Mouse (Mus musculus) kidney, postnatal 36 days (tissue): ENCODE measurements around the gene Tiparp.

ENCODE experiments used
- DNase-seq, 2 experiments: peaks; one replicate each; pipeline ENCODE4 v3.0.0; 2021 to 2022; ENCODE audit warnings: mixed read lengths in 2 of 2

Gene Tiparp

DNA sequence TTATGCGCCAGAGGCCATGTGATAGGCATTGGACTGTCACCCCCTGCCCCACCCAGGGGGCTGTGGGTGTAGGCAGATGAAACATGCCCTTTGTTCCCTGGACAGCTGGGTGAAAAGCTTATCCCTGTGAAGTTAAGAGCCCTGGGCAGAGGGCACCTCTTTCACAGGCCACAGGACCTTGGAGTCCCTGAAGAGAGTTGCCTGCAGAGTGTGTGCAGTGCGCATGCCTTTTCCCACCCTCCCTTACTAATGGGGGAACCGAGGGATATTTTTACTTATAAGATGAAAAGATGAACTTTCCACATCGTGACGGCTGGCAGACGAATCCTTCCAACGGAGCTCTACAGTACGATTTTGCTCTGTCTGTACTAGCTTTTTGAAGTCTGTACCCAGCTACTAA is 57.1 kb downstream of the Tiparp start:
- DNase-seq, result peak; percentile 62 to 64

DNA sequence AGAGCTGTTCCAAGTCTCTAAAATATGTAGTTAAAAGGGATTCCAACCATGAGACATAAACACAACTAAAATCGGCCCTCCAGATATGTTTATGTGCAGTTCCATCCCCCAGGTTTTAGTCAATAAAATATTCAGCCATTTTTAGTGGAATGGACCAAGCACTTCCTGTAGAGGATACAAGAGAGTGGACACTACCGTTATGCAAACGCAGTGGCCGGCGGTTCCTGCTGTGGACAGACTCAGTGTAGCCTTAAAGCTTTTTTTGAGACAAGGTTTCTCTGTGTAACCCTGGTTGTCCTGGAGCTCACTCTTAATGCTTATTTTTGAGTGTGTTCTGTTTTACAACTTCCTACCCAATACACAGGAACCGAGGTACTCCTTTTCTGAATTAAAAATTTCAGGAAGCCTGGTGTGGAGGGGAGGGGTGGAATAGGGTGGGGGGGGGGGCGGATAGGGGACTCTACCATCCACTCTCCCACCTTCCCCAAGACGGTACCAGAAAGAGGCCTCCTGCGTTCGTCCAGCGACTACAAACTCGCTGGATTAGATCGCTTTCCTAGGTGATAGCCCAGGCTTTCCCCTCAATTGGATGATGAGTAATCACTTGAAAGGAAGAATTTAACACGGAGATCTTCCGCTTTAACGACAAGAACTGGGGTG is 57.7 kb downstream of the Tiparp start:
- DNase-seq, result peak in 1 of 2 experiments; percentile 14

DNA sequence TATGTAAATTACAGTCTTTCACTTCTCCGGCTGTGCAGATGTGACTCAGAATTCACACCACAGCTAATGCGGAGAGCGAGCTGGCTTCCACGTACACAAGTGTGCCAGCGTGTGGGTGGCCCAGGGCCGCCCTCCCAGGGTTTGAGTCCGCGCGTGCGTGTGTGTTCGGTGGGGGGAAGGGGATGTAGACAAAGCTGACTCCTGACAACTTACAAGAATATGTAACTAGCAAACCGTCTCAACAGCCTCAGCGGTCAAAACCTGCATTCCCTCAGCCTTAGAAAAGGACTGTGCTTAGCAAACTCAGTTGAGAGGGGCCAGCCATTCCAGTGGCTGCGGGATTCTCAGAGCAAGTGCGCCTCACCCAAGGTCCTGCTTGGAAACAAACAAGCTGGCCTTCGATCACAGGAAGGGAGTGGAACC is 58.3 kb downstream of the Tiparp start:
- peak; percentile 52 to 71 for DNase-seq

DNA sequence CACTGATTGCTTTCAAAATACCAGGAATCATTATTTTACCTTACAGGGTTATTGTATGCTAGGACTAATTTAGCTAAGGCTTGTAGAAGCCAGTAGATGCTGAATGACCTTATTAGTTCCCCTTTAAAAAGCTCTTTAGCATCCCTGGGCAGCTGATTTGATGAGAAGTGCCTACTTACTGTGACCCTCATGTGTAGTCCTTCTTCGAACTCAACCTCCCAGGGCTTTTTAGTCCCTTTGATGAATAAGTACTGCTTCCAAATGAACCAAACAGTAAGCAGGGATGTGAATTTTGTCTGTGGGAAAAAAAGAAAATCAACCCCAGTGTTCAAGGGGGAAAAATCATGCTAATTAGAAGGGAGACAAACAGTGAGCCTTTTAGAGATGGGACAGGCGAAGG is 58.8 kb downstream of the Tiparp start:
- DNase-seq, result no peak

DNA sequence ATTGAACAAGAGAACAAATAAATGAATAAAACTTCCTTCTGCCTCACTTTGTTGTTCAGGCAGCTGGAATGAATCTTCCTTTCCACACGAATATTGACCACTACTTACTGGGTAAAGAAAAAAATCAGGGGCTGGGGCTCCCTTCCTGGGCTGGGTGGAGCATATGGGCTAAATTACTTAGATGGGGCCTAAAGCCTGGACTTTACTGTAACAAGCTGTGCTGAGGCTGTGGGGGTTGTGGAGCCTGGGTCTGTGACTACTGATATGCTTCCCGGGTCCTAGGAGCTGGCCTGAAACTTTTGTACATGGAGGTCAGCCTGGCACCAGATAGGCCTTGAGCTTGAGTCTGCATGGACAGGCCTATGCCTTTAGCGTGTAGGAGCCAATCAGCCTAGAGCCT is 60.2 kb downstream of the Tiparp start:
- DNase-seq, result no peak

DNA sequence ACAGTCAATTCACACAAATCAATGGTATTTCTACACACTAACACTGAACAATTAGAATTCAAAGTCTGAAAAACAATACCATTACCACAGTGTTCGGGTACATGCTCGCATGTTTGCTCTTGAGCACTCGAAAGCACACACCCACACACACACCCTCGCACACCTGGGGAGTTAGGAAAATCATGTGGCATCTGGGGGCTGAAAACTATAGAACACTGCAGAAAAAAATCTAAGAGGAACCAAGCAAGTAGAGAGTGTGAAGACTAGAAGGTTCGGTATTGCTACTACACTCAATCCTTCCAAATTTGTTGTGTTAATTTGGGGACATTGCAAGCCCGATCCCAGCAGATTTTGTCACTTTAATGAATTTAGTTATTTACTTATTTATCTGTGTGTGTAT is 64.6 kb downstream of the Tiparp start:
- no peak for DNase-seq

DNA sequence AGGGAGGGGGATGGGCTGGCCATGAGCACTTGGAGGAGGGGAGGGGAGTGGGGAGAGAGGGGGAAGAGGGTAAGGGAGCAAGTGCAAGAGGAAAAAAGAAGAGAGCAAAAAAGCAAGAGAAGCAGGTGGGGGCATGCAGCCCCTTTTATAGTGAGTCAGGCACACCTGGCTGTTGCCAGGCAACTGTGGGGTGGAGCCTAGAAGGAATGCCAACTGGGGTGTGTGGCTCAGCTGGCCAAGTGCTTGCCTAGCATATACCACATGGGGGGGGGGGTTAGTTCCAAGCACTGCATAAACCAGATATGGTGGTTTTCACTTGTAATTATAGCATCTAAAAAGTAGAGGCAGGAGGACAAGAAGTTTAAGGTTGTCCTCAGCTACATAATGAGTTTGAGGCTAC is 66.3 kb downstream of the Tiparp start:
- DNase-seq, result no peak

DNA sequence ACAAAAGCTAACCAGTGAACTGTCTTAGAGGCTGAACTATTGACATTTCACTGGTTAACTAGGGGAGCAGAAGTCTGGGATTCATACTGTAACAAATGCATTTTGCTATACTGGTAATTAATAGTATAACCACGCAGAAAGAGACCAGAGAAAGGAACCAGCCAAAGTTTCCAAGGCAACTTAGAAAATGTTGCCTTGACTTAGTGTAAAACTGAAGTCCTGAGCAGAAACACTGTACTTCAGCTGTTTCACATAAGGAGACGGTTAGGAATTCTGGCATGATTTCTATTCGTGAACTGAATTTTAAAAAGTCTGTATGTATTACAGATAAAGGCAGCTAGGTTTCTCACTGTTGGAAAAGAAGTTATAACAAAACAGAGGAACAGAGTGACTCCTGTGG is 67.0 kb downstream of the Tiparp start:
- DNase-seq, result no peak

DNA sequence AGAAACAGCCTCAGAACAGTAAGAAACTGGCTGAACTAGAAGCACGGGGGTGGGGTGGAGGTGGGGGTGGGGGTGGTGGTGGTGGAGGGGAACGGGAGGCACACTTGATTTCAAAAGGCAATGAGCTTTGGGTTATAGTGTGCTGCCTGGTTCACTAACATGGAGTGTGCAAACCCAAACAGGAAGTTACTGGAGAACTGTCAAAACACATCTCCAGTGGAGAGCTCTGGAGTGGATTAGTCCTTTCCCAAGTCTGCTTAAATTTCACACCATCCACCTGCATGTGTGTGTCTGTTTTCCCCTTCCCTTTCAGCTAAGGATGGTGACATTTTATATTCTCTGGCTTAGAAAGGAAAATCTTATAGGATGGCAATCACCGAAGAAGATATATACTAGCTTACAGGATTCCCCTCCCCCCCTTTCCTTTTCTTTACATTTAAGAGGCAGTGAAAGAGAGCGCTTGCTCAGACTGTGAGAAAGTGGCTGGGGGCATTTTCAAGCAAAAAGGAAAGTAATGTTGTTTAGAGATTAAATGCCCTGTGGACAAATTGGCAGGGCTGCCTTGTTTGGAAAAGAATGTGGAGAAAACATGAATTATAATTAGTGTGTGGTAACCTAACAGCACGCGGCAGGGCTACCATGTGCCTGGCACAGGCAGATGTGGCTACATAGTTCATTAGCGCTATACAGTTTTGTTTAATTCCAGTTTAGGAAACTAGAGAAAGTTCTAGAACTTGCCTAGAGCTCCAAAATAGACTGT is 70.0 kb downstream of the Tiparp start:
- peak; percentile 20 to 23 for DNase-seq

DNA sequence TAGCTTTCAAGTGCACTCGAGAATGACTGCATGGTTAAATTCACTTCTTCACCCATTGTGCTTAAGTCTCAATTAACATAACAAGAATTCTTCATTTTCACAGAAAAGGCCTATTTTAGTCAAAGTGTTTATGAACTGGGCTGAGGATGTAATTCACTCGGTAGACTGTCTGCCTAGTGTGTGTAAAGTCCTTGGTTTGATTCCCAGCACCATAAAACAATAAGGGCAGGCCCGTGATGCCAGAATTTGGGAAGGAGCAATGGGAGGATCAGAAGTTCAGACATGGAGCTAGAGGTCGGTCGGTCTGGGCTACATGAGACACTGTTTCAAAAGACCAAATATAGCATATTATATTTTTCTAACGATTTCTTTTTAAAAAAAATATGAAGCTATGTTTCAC is 70.9 kb downstream of the Tiparp start:
- DNase-seq, result no peak

DNA sequence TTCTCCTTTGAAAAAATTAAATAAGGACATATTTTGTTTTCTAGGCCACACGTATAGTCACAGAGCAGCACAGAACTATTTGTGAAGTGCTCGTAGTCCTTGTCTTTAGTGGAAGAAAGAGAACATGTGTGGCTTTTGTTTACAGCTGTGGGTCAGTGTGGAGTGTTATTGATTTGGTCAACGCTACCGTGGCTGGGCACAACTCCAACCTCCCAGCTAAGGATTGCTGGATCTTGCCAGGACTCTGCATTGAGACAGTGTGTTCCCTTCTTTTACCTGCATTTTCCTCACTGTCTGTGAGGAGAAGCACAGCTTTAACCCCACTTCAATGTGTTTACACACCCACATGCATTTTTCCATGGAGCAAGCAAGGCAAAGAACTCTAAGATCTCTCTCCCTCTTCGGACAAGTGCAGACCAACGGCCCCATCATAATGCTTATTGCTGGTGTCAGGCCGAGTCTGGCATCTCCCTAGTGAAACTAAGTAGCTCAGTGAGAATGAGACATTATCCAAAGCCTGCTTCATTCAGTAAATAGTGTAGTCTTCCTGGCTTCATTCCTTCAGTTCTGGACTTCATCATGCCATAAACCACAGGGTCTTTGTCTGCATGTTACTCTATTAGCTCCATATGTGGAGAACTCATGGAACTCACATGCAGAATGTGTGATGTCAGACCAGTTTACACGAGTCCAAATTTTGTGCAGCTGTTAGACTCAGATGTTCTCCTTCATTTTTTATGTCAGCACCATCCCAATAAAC is 73.3 kb downstream of the Tiparp start:
- no peak for DNase-seq

DNA sequence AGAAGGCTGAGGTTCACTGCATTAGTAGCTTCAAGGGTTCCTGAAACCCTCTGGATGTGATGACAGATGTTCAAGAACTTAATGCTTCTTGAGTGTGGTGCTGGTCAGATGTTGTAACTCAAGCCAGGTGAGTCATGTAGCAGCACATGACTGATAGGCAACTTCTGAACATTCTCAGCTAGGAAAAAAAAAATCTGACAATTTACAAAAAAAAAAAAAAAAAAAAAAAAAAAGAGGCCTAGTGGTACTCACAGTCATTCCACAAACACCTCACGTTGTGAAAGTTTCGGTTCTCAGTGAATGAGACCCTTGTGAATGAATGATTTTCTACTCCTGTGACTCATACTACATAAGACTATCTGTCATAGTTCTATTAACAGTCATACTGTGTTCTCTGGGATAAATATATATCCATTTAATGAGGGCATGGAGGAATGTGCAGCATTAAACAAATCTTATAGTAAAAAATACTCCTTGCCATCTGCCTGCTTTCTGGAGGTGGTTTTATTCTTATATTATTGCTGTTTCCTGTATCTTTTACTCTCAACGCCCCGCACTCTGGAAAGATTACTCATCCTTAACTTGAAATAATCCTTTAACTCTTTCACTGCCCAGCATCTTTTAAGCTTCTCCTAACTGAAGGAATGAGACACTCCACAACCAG is 75.3 kb downstream of the Tiparp start:
- DNase-seq, result no peak
